Mouse (Mus musculus) hematopoietic stem cell, adult 5-6 weeks (primary cell): Measurements from ENCODE around the gene Gng7. TPM values are rescaled to one million over a fixed set of nuclear protein-coding genes. Genes with fewer than 3 reads are reported as not detected.

Source experiments
- ATAC-seq, 2 experiments: fragments of 125-278 bp in 1 of 2; replicated peaks in 1 of 2; 2 replicates each; pipeline ENCODE4 v1.8.0; 2016 to 2017; ENCODE audit warnings: inconsistent platforms in 2 of 2, mild to moderate bottlenecking in 2 of 2, moderate number of reproducible peaks in 2 of 2, low read depth in 1 of 2, moderate TSS enrichment in 1 of 2; ENCODE audit not compliant: low FRiP score in 2 of 2, poor library complexity in 2 of 2, severe bottlenecking in 2 of 2, insufficient read depth in 1 of 2, low TSS enrichment in 1 of 2
- total RNA-seq: library from RNA; stranded (forward); fragments of 172-1452, 232-1000 nt; gene quantifications from 2 replicates; pipeline ENCODE4 v1.2.3, GENCODE M21; 2017

Gene Gng7
- total RNA-seq, 1 experiment from 2014 or later: 0.50 TPM

- no peak; a peak in 1 of 4 replicates for ATAC-seq
Observed at GRCm38 (mm10) chr10:80960551-80961508, 53.9 kb downstream of the Gng7 start.

- no peak for ATAC-seq
Observed at GRCm38 (mm10) chr10:80958979-80959637, 55.6 kb downstream of the Gng7 start.

- no peak for ATAC-seq
Observed at GRCm38 (mm10) chr10:80957791-80958190, 57.0 kb downstream of the Gng7 start.

- ATAC-seq: no peak
Observed at GRCm38 (mm10) chr10:80956901-80957300, 57.8 kb downstream of the Gng7 start.

GRCm38 (mm10) chr10:80956385-80956784 lies 58.4 kb downstream of the Gng7 start:
- no peak for ATAC-seq

GRCm38 (mm10) chr10:80955536-80955935 lies 59.2 kb downstream of the Gng7 start:
- ATAC-seq: peak; percentile 80 to 83

- ATAC-seq: no peak
Observed at GRCm38 (mm10) chr10:80954843-80955242, 59.9 kb downstream of the Gng7 start.

- no peak for ATAC-seq
Observed at GRCm38 (mm10) chr10:80954415-80954814, 60.3 kb downstream of the Gng7 start.

- no peak for ATAC-seq
Observed at GRCm38 (mm10) chr10:80952449-80952848, 62.3 kb downstream of the Gng7 start.

- no peak for ATAC-seq
Observed at GRCm38 (mm10) chr10:80951761-80952390, 62.9 kb downstream of the Gng7 start.

GRCm38 (mm10) chr10:80950314-80950713 lies 64.4 kb downstream of the Gng7 start:
- ATAC-seq: no peak

- no peak for ATAC-seq
Observed at GRCm38 (mm10) chr10:80949081-80949480, 65.7 kb downstream of the Gng7 start.

- ATAC-seq: peak; percentile 40 to 65; a peak in 3 of 4 replicates
Observed at GRCm38 (mm10) chr10:80948570-80948969, 66.2 kb downstream of the Gng7 start.

GRCm38 (mm10) chr10:80947802-80948201 lies 66.9 kb downstream of the Gng7 start:
- ATAC-seq: no peak

GRCm38 (mm10) chr10:80946684-80947437 lies 67.9 kb downstream of the Gng7 start:
- no peak for ATAC-seq

- ATAC-seq: no peak
Observed at GRCm38 (mm10) chr10:80944231-80944630, 70.5 kb downstream of the Gng7 start.

GRCm38 (mm10) chr10:80943701-80944100 lies 71.0 kb downstream of the Gng7 start:
- ATAC-seq: no peak
